Mouse (Mus musculus) spleen, postnatal 14 days (tissue): ENCODE data around the gene Aldh3b3.

ENCODE experiments used
- DNase-seq, 2 experiments: peaks; one replicate each; pipeline ENCODE4 v3.0.0; 2021 to 2022; ENCODE audit warnings: low spot score in 2 of 2

Gene Aldh3b3

DNA sequence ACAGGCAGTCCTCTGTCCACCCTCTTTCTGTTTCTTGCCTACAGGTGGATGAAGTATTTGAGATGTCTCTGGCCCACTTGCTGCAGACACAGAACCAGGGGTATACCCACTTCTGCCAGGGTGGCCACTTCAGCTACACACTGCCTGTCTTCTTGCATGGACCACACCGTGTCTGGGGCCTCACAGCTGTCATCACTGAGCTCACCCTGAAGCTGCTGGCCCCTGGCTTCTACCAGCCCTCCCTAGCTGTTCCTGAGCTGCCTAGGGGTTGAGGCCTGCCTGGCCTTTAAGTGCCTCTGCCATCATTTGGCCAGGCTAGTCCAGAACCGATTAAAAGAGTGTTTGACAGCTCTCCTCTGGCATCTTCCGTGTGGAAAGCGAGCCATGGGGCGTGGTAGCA, 43.3 kb downstream of the Aldh3b3 start:
- DNase-seq = no peak

- no peak for DNase-seq
Observed at GRCm38 (mm10) chr19:4003112-4003511, 44.7 kb downstream of the Aldh3b3 start, which contains the start of gene Doc2g. Doc2g (plus strand) TSS chr19:4003313.

DNA sequence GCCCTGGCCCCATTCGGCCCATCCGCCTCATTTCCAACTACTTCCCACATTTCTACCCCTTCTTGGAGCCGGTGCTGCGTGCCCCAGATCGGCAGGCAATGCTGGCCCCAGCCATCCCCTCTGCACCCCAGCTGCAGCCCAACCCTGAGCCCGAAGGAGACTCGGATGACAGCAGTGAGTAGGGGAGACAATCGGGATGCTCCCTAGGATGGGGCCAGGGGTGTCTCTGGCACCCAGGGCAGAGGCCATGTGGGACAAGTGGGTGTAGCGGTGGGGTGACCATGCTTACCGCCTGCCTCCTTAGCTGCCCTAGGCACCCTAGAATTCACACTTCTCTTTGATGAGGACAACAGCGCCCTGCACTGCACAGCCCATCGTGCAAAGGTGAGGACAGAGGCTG, 45.2 kb downstream of the Aldh3b3 start:
- DNase-seq = no peak

- DNase-seq = no peak
Observed at GRCm38 (mm10) chr19:4004331-4004730, 45.9 kb downstream of the Aldh3b3 start.

GRCm38 (mm10) chr19:4005091-4005490, 46.6 kb downstream of the Aldh3b3 start:
- no peak for DNase-seq

DNA sequence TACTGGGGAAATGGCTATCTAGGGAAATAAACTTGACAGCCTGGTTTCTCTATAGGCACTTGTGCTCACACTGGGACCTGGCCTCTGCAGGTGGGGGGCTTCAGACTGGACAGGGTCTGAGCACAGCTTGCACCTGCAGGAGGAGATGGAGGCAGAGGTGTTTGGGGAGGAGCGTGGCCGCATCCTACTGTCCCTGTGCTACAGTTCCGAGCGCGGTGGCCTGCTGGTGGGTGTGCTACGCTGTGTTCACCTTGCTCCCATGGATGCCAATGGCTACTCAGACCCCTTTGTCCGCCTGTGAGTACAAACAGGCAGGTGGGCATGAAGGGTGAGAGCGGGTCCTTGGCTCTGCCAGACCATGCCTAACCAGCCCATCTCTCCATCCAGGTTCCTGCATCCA, 47.5 kb downstream of the Aldh3b3 start:
- no peak for DNase-seq

- no peak for DNase-seq
Observed at GRCm38 (mm10) chr19:4011086-4011485, 52.6 kb downstream of the Aldh3b3 start.

DNA sequence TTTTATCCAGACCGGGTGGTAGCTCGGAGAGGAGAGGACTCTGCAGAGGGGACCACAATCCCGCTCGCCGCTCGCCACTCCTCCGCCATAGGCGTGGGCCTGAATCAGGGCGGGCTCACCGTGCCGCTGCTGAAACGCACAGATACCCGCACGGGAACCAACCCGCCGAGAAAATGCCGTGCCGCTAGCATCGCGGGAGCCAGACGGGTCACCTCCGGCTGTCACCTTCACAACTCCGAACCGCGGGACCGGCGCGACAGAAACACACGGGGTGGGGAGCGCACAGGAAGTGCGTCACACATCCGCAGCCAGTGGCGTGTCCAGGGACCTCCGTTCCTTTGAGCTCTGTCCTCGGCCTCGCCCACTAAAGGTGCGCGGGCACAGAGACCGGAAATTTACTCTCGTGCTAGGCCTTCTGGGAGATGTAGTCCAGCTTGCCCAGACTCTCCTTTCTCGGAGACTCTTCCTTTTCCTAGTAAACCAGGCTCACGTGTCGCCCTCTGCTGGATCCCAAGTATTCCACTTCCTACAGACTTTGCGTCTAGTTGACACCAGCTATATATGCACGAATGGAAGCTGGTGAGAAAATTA, 54.1 kb downstream of the Aldh3b3 start, which contains the start of gene Ndufv1:
Ndufv1 (minus strand) TSS at position 375 of the 591 bp plus-strand sequence.
- DNase-seq = peak; percentile 83 to 90

GRCm38 (mm10) chr19:4013066-4013465, 54.6 kb downstream of the Aldh3b3 start:
- no peak for DNase-seq

DNA sequence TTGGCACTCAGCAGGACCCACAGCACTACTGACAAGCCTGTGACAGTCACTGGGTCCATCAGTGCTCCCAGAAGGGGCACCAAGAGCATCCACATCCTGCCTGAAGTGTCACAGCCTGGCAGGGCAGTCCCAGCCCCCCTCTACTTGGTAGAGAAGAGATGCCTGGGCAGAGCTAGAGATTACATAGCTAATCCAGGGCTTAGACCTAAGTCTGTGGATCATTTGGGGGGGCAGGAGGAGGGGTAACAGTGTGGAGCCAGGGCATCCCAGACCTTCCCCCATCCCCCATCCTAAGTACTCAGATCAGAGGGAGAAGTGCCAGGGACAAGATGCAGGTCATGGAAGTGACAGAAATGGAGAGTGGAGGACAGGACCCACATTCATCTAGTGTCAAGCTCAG, 56.4 kb downstream of the Aldh3b3 start:
- DNase-seq = no peak

- no peak for DNase-seq
Observed at GRCm38 (mm10) chr19:4015635-4016034, 57.2 kb downstream of the Aldh3b3 start.

DNA sequence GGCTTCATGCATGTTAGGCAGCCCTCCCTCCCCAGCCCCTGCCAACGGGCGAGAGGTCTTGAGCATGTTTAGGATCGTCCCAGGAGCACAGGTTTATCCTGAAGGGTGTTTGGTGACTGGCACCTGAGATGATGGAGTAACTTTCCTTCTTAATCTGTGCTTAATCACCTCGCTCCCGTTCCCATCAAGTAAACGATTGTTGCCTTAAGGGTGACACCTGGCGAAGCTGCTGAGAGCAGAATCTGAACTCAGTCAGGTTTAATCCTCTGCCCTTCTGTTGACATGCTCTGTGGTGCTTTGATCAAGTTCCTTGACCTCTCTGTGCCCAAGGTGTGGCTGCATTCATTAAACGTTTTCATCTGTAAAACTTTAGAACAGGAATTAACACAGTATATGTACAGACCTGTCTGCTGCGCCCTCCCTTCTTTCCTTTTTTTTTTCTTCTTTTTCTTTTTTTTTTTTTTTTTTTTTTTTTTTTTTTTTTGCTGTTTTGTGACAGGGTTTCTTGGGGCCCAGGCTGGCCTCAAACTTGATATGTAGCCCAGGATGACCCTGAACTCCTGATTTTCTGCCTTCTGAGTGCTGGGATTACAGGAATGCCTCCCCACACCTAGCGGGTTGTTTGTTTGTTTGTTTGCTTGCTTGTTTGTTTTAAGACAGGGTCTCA, 59.6 kb downstream of the Aldh3b3 start:
- no peak for DNase-seq

- DNase-seq = peak; percentile 40 to 66
Observed at GRCm38 (mm10) chr19:4018743-4019583, 60.5 kb downstream of the Aldh3b3 start.
